Mouse (Mus musculus) lung, postnatal 0 days (tissue): ENCODE data around the gene Tns4. TPM values are rescaled to one million over a fixed set of nuclear protein-coding genes. Genes with fewer than 3 reads are reported as not detected.

Experiments used
- ATAC-seq: fragments of 200-750 bp; cut with Nextera tagmentation; 2 replicates; pipeline ENCODE4 v1.8.0; 2017; ENCODE audit warnings: moderate library complexity
- DNase-seq: peaks from one replicate; pipeline ENCODE4 v3.0.0-alpha.2; 2016; ENCODE audit warnings: low spot score
- H3K27ac ChIP-seq: fragments of 300-500 bp; sonication (generic); 2 replicates; pipeline ENCODE4 v1.5.1; 2014; ENCODE audit warnings: antibody characterized with exemption, mild to moderate bottlenecking, low read length, mixed read lengths
- H3K27me3 ChIP-seq: fragments of 300-500 bp; sonication (generic); replicated peaks from 2 replicates; pipeline ENCODE4 v1.6.1; 2014; ENCODE audit warnings: low read length, mixed read lengths; ENCODE audit not compliant: insufficient read depth
- H3K36me3 ChIP-seq: fragments of 300-500 bp; sonication (generic); 2 replicates; pipeline ENCODE4 v1.6.1; 2014; ENCODE audit warnings: low read length, mixed read lengths; ENCODE audit not compliant: insufficient read depth
- H3K4me1 ChIP-seq: fragments of 300-500 bp; sonication (generic); 2 replicates; pipeline ENCODE4 v1.6.1; 2014; ENCODE audit warnings: antibody characterized with exemption, low read depth, low read length, mixed read lengths; ENCODE audit not compliant: insufficient read depth
- H3K4me2 ChIP-seq: fragments of 300-500 bp; sonication (generic); replicated peaks from 2 replicates; pipeline ENCODE4 v1.6.1; 2014; ENCODE audit warnings: low read depth, mild to moderate bottlenecking, low read length, moderate library complexity, mixed read lengths
- H3K4me3 ChIP-seq: fragments of 300-500 bp; sonication (generic); 2 replicates; pipeline ENCODE4 v1.5.1; 2014; ENCODE audit warnings: low read depth, low read length
- H3K9ac ChIP-seq: fragments of 300-500 bp; sonication (generic); replicated peaks from 2 replicates; pipeline ENCODE4 v1.6.1; 2014; ENCODE audit warnings: low read depth, mild to moderate bottlenecking
- H3K9me3 ChIP-seq: fragments of 300-500 bp; sonication (generic); 2 replicates; pipeline ENCODE4 v1.6.1; 2016; ENCODE audit warnings: low read length, mixed read lengths
- CTCF ChIP-seq: IDR thresholded peaks from 2 replicates; pipeline ENCODE4 v1.5.1; 2016; ENCODE audit warnings: antibody characterized with exemption, mild to moderate bottlenecking
- EP300 ChIP-seq: IDR thresholded peaks from 2 replicates; pipeline ENCODE4 v1.6.1; 2016; ENCODE audit warnings: antibody characterized with exemption, mild to moderate bottlenecking, control low read depth
- WGBS: fragments of 180-500 bp; shearing (Covaris S2); extraction: QIAGEN DNeasy Blood & Tissue Kit; methylation state at CpG from one replicate; pipeline ENCODE4 v1.1.7; 2014; 5-methylcytosine and 5-hydroxymethylcytosine counted together
- polyA plus RNA-seq: library from polyadenylated mRNA; unstranded; fragments of >200 nt; fragmentation: Nextera tagmentation; extraction: Ambion mirVana; gene quantifications from 2 replicates; pipeline ENCODE4 v1.2.1, GENCODE M21; 2015

Tns4 gene
- polyA plus RNA-seq, 1 experiment from 2014 or later = 0.24 TPM

DNA sequence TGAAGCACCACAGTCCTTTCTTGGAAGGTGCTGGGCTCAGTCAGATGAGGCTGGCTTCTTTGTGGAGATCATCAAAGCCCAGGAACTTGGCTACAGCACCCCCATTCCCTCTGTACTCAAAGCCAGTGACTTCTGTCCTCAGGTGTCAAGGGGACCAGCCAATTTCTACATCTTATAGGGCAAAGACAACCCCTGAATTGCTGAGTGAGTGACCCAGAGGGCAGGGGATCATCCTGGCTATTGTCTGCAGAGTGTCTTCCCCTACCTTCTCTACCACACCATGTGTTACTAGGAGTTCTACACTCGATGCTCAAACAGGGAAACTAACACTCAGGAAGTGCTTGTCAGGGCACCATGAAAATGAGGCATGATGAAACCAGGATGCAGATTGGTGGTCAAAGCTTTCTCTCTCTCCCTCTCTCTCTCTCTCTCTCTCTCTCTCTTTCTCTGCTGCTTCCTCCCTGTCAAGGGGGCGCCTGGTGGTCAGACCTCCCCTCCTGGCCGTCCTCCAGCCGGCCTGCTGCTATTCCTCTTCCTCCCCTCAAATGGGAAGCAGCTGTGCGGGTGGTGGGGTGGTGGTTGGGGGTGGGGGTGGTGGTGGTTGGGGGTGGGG lies 44.3 kb upstream of the Tns4 start:
- H3K27ac ChIP-seq = no peak overlapping the region
- peaks cover 14% of the 10 kb centered on the region for H3K4me1 ChIP-seq
- 27% methylated on average over 4 of the region's 5 CpGs for WGBS
- H3K4me2 ChIP-seq = no peak overlapping the region
- H3K27me3 ChIP-seq = no peaks in the 10 kb centered on the region
- TF ChIP-seq EP300 = no peak
- TF ChIP-seq CTCF = no peak
- DNase-seq = no peak
- no peaks in the 10 kb centered on the region for H3K36me3 ChIP-seq
- ATAC-seq = no peak
- H3K4me3 ChIP-seq = no peak overlapping the region
- H3K9me3 ChIP-seq = no peaks in the 10 kb centered on the region
- H3K9ac ChIP-seq = no peak overlapping the region

DNA sequence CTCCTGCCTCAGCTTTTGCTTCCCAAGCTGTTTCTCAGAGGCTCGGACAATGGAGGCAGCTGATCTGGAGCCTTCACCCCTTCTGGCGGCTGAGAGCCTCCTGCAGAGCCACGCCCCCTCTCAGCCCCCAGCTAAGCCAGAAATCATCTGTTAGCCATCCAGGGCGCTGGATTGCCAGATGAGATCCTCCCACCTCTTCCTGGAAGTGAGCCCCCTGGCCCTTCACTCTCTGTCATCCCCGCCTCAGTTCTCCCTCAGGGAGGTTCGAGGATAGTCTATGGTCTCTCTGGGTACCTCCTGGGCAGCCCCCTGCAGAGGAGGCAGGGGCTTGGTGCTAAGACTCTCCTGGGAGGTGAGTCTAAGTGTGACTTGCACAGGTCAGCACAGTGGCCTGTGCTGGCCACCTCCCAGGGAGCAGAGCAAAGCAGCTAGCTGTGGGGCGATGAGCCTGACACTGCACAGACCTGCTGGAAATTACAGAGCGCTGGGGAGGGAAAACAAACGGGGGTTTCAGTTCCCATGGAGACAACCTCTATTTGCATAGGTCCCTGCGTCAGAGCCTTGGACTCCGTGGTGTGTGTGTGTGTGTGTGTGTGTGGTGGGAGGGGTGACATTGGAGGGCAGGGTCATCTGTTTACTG lies 43.1 kb upstream of the Tns4 start:
- Histone ChIP-seq H3K36me3 (no peaks in the 10 kb centered on the region), H3K27me3 (no peaks in the 10 kb centered on the region), H3K9ac (no peak overlapping the region), H3K4me1 (peaks cover 25% of the 10 kb centered on the region), H3K9me3 (no peaks in the 10 kb centered on the region), H3K4me2 (peak overlapping the region; percentile 25; the same call in 1 of the 2 replicates), H3K27ac (no peak overlapping the region), H3K4me3 (no peak overlapping the region)
- TF ChIP-seq CTCF = no peak
- no peak for TF ChIP-seq EP300
- DNase-seq (peak; percentile 80), ATAC-seq (peak; percentile 58)
- 3% methylated on average over 11 of the region's 11 CpGs for WGBS

DNA sequence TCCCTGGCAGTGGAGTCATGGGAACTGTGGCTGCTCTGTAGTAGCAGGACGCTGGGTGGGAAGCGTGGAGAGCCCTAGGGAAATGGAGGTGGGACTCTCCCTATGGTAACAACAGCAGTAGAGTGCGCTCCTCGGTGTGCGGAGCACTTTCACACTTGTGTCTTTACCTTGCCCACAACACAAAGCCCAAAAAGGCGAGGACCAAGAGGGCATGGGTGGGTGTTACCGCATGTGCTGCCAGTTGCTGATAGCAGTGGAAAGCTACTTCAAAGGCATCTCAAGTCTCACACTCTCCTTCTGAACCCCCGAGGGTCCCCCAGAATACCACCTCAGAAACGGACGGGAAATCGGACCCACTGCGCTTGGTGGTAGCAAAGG lies 42.3 kb upstream of the Tns4 start:
- TF ChIP-seq EP300 (no peak), CTCF (no peak)

DNA sequence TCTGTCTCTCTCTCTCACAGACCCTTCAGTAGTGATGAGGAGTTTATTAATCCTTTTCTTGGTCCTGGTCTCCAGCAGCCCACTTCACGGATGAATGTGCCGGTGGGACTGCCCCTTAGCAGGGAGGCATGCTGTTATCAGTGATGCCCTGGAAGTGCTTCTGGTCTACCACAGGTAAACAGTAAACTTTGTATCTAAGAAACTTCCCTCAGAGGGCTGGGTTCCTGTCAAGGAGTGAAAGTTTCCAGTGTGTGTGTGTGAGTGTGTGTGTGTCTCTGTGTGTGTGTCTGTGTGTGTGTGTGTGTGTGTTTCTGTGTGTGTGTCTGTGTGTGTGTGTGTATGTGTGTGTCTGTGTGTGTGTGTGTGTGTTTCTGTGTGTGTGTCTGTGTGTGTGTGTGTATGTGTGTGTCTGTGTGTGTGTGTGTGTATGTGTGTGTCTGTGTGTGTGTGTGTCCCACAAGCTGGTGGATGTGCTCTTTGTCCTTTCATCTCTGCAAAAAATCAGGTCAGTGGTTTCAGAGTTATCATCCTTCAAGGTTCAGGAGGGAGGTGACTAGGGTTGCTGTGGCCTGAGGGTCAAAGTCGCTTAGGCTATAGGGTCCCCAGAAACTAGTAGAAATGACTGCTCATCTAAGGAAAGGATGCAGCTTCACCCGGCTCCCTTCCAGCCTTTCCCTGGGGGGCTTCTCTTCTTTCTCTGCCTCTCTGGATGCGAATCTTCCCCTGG lies 41.8 kb upstream of the Tns4 start:
- Histone ChIP-seq H3K9ac (no peak overlapping the region), H3K4me3 (no peak overlapping the region), H3K9me3 (no peaks in the 10 kb centered on the region), H3K27ac (no peak overlapping the region), H3K4me2 (no peak overlapping the region), H3K36me3 (no peaks in the 10 kb centered on the region), H3K27me3 (no peaks in the 10 kb centered on the region), H3K4me1 (peaks cover 33% of the 10 kb centered on the region)
- no peak for TF ChIP-seq EP300
- TF ChIP-seq CTCF = no peak
- DNase-seq (no peak), ATAC-seq (no peak)
- 61% methylated on average over 5 of the region's 5 CpGs for WGBS

More for the DNA sequence above, 42.3 kb upstream of the Tns4 start:
- Histone ChIP-seq H3K27ac (no peak overlapping the region), H3K4me1 (peaks cover 32% of the 10 kb centered on the region), H3K36me3 (no peaks in the 10 kb centered on the region), H3K4me2 (peak overlapping the region; percentile 25; the same call in 1 of the 2 replicates), H3K27me3 (no peaks in the 10 kb centered on the region), H3K9ac (no peak overlapping the region), H3K4me3 (no peak overlapping the region), H3K9me3 (no peaks in the 10 kb centered on the region)
- no peak for ATAC-seq
- DNase-seq = no peak
- 44% methylated on average over 12 of the region's 12 CpGs for WGBS

DNA sequence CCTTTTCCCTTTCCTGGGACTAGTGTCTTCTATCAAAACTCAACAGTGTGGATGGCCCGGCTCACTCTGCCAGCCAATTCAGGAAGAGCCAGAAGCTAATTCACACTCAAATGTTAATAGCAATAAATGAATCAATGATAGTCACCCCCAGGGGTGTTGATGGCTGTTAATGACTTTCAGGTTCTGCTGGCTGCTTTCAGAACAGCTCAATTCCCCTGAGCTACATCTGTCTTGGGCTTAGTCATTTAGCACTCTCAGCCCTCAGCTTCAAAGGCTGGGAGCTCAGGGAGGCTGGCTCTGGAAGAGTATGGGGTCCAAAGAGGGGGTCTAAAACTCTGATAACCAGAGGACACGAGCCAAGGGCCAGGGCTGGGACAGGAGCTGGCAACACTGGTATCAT lies 40.2 kb upstream of the Tns4 start:
- TF ChIP-seq EP300 (no peak), CTCF (no peak)
- no peaks in the 10 kb centered on the region for H3K36me3 ChIP-seq
- H3K9me3 ChIP-seq = no peaks in the 10 kb centered on the region
- H3K4me2 ChIP-seq = no peak overlapping the region
- no peak overlapping the region for H3K4me3 ChIP-seq
- 39% methylated on average over 2 of the region's 2 CpGs for WGBS
- H3K9ac ChIP-seq = no peak overlapping the region
- H3K27me3 ChIP-seq = no peaks in the 10 kb centered on the region
- ATAC-seq (no peak), DNase-seq (no peak)
- no peak overlapping the region for H3K27ac ChIP-seq
- peaks cover 33% of the 10 kb centered on the region for H3K4me1 ChIP-seq

DNA sequence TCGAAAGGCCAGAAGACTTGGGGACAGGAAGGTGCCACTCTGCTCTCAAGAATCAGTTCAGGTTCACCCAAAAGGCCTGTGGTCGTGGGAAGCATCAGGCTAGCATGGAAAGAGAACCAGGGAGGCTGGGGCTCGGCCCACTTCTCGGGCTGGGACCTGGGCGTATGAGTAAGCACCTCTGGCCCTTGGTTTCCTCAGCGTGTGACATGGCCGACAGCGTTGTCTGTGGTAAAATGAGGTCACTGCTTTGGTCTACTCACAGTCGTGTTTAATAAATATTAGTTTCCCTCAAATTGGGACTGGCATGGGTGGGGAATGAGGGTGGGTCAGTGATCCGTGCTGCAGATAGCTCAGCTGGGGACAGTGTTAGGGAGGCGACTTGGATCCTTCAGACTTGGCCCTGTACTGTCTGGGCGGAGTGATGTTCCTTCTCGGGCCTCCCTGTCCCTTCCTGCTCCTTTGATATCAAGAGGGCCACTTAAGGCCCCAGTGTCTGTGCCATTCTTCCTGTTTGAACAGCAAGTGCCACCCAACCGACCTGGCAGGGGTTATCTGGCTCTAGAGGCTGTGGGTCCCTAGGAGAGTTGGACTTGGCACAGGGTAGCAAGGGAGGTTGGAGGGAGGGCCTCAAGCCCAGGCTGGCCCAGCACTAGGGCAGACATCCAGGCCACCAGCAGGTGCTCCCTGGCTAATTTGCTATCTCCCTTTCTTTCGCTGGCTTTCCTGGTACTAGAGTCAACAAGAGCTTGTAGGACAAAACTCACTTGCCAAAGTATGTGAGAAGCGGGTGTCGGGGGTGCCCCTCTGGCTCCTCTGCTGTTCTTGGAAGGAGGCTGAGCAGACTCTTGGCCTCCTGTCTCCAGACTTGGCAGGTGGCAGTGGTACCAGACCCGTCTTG lies 38.9 kb upstream of the Tns4 start:
- Histone ChIP-seq H3K27me3 (no peaks in the 10 kb centered on the region), H3K9me3 (no peaks in the 10 kb centered on the region), H3K36me3 (no peaks in the 10 kb centered on the region), H3K4me2 (no peak overlapping the region), H3K9ac (no peak overlapping the region), H3K4me1 (peaks cover 30% of the 10 kb centered on the region), H3K4me3 (no peak overlapping the region), H3K27ac (peak overlapping the region; percentile 91)
- 36% methylated on average over 18 of the region's 18 CpGs for WGBS
- TF ChIP-seq CTCF (peak; percentile 22), EP300 (peak; percentile 72)
- DNase-seq (peak; percentile 67), ATAC-seq (peak; percentile 81)
